Mouse (Mus musculus): ENCODE data around the gene Shd. TPM values are rescaled to one million over a fixed set of nuclear protein-coding genes. Genes with fewer than 3 reads are reported as not detected.
A peak's percentile ranks its signal among the peaks of the same experiment; 100 is the strongest.

Gene Shd
- polyA plus RNA-seq, 1 experiment: 57.6 TPM

GRCm38 (mm10) chr17:55958918-55959728, 11.1 kb upstream of the Shd start, which contains the start of gene Yju2:
Yju2 (plus strand) TSS chr17:55959099.
- peak; percentile 93 to 97 for DNase-seq (ENCODE audit: extremely low spot score in 1 of 2, low spot score in 1 of 2)

DNA sequence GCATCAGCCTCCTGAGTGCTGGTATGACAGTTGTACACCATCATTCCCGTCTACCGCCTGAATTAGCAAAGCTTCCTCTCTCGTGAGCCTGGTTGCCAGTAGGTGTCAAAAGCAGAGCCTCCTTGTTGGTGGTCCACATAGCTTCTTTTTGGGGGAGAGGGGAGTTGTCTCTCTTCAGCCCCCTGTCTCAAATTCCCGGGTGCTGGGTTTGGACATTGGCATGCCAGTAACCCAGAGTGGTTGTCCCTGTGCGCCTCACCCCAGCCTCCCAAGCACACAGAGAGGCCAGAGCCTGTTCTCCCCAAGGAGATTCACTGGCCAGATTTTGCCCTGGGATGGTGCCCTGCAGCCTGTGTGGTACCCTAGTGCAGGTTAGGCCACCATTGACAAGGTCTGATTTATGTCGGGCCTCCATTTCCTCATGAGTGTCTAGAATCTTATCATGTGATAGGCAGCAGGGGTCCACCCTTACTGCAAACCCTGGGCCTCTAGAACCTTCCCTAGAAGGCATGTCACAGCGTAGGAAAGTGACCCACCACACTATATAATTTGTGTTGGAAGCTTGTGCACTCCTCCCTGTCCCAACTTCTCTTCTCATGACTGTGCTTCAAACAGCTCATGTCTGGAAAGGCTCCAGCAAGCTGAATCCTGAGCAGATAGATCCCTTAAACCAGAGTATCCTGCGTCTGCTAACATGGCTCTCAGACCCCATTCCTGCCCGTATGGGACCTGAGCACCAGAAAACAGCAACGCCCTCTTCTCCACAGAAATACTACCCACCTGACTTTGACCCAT, 10.1 kb upstream of the Shd start:
- DNase-seq (ENCODE audit: extremely low spot score in 1 of 2, low spot score in 1 of 2): no peak

- no peak for DNase-seq (ENCODE audit: extremely low spot score in 1 of 2, low spot score in 1 of 2)
These were observed 9.5 kb upstream of the Shd start for GRCm38 (mm10) chr17:55960791-55961190.

DNA sequence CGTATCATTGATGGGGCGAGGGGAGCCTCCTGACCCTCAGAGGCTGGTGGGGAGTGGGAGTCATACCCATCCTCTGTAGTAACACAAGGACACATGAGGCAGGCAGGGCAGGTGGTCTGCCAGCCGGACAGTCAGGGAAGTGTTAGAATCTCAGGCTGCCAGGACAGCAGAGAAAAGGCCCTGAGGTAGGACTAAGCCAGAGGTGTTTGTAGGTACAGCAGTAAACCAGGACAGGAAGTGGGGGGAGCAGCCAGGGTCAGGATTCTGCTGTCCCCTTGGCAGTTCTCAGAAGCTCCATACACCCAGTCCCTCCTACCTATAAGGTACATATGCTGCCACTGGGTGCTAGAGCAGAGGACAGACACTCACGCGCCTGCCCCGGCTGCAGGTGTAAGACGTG, 8.6 kb upstream of the Shd start:
- DNase-seq (ENCODE audit: extremely low spot score in 1 of 2, low spot score in 1 of 2): no peak

DNA sequence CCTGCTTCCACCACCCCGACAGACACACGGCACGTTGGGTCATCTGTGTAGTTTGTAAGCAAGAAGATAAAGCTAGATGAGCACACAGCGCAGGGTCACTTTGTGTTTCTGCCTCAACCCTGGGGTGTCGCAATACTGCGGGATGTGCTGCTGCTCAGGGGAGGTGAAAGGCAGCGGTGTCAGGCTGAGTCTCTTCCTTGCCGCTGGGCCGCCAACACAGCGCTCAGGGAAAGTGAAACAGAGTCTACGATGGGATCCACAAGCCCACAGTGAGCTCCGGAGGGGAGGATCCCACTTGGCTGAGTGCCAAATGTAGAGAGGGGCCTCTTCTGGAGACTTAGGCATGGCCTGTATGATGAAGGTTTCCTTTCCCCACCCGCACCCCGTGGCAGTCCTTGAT, 7.1 kb upstream of the Shd start:
- DNase-seq (ENCODE audit: extremely low spot score in 1 of 2, low spot score in 1 of 2): no peak

GRCm38 (mm10) chr17:55964496-55964895, 5.8 kb upstream of the Shd start:
- no peak for DNase-seq (ENCODE audit: extremely low spot score in 1 of 2, low spot score in 1 of 2)

GRCm38 (mm10) chr17:55964996-55965395, 5.3 kb upstream of the Shd start:
- DNase-seq (ENCODE audit: extremely low spot score in 1 of 2, low spot score in 1 of 2): no peak

DNA sequence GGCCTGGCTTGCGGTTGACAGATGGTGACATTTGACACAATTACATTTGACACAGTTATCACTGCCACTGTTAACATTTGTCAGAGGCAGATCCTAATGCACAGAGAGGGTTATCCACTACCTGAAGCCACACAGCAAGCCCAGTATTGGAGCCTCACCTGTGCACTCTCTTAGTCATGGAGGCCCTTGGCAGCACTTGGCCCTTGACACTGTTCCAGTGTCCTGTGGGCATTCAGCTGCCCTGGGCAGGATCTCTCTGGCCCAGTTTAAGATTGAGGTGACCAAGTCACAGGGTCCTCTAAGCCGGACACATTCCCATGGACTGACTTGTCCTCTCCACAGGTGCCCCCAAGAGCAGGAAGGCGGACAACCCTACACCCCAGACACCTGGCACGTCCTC, 3.1 kb upstream of the Shd start:
- no peak for DNase-seq (ENCODE audit: extremely low spot score in 1 of 2, low spot score in 1 of 2)

DNA sequence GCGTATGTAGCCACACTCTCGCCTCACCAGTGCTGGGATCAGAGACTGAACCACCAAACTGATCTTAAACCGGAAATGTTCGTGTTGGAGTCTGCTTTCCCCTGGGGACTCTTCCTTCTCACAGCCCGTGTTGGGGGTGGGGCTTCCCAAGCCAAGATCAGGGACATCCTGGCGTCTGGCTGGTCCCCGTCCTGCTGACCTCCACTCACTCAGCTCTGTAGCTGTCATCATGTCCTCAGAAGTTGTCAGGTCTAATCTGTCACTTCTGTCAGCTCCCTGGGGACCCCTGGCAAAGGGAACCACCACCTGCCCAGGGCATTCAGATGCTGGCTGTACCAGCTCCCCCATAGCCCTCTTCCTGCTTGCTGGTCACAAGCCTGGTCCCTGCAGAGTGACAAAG, 2.1 kb upstream of the Shd start:
- no peak for DNase-seq (ENCODE audit: extremely low spot score in 1 of 2, low spot score in 1 of 2)

- peak in 1 of 2 experiments; percentile 46 for DNase-seq (ENCODE audit: extremely low spot score in 1 of 2, low spot score in 1 of 2)
These were observed 707 bp upstream of the Shd start for GRCm38 (mm10) chr17:55969560-55969959.

DNA sequence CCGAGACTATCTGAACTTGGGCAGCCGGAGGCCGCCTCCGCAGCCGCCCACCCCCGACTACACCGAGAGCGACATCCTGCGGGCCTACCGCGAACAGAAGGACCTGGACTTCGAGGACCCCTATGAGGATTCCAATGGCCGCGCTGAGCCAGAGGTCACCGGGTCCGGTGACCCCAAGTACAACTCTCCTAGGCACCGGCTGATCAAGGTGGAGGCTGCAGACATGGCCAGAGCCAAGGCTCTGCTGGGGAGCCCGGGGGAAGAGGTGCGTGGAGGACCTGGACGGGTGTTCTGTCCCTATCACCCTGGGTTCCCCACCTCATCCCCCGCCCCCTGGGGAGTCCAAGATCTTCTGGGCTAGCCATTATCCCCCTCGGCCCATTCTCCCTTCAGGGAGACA, 1.2 kb downstream of the Shd start:
- DNase-seq (ENCODE audit: extremely low spot score in 1 of 2, low spot score in 1 of 2): no peak

DNA sequence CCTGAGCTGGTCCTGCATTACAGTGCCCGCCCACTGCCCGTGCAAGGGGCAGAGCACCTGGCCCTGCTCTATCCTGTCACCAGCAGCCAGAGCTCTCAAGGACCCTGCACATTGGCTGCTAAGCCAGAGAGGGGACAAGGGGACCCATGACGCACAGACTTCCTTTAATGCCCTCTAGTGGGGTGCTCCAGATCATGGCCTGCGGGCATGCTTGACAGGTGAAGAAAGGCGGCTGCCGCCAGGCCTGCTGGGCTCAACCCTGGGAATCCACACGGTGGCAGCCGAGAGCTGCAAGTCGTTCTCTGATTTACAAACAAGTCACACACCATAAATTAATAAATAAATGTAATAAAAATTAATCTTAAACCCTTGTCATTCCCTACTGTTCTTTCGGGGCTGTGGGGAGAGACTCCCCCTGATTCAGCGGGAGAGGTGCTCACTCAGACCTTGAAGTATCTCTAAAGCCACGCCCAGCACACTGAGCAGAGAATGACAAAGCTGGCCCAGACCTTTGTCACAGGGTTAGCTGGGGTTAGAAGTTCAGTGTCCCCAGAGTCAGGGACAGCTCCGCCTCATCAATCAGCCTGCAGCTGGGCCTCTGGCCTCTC, 6.1 kb downstream of the Shd start:
- DNase-seq (ENCODE audit: extremely low spot score in 1 of 2, low spot score in 1 of 2): peak in 1 of 2 experiments; percentile 81

GRCm38 (mm10) chr17:55977301-55977700, 7.0 kb downstream of the Shd start:
- no peak for DNase-seq (ENCODE audit: extremely low spot score in 1 of 2, low spot score in 1 of 2)

DNA sequence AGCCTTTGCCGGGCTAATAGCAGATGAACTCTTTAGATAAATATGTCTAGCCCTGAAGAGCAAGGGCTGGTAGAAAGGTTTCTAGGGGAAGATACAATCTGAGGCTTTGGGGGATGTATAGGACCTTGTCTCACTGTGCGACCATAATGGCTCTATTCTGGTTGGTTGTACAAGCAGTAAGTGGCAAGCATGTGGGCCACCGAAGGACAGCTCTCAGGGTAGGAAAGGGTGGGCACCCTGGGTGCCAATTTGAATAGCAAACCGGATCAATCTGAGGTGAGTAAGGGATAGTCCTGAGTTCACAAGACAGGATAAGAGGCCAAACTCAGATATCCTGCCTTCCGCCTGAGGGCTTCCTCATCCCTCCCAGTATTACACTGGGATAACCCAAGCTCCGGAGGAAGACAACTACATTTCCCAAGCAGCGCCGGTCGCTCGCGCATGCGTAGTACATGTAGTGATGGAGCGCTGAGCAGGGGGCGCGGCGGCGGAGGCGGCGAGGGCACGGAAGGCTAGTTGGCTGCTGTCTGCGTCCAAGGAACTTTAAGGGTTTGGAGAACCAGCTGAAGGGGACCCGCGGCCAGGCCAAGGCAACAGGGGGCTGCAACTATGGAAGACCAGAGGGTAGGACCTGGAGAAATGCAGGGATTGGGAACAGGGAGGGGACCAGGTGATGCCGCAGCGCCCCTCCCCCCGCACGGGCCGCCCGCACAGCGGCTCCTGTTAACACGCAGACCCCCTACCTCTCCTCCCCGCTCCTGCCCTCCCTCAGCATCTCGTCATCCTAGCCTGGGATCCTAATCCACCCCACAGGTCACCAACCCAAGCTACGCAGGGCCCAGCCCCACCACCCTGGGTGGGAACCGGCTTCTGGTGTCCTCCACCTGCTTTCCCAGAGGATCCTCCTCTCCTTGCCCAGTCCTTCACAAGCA, 16.0 kb downstream of the Shd start, which contains the start of gene Fsd1:
TSS of gene Fsd1 (plus strand) at position 480 of the 932 bp plus-strand sequence.
- peak in 1 of 2 experiments; percentile 91 for DNase-seq (ENCODE audit: extremely low spot score in 1 of 2, low spot score in 1 of 2)

DNA sequence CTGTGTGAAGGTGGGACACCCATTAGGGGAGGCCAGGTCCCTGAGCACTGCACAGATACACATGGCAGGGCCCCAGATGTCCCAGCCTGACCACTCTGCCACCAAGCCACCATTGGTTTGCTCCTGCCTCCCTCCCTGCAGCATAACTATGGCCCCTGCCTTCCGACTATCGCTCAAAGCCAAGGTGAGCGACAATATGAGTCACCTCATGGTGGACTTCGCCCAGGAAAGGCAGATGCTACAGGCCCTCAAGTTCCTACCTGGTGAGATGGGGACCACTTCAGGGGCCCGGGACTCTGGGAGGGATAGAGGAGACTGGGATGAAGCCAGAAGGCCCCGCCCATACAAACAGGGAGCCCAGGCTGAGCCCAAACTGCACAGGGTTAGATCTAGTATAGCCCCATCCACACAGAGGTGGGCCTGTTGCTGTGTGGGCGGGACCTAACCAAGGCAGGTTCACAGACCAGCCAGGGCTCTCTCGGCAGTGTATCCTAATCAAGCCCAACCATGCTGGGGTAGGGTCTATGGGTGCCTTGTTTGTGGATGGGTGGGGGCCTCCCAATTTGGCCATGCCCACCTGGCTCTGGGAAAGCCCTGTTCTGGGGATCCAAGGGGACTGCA, 20.1 kb downstream of the Shd start:
- DNase-seq (ENCODE audit: extremely low spot score in 1 of 2, low spot score in 1 of 2): no peak

- no peak for DNase-seq (ENCODE audit: extremely low spot score in 1 of 2, low spot score in 1 of 2)
These were observed 25.7 kb downstream of the Shd start for GRCm38 (mm10) chr17:55996007-55996406.

DNA sequence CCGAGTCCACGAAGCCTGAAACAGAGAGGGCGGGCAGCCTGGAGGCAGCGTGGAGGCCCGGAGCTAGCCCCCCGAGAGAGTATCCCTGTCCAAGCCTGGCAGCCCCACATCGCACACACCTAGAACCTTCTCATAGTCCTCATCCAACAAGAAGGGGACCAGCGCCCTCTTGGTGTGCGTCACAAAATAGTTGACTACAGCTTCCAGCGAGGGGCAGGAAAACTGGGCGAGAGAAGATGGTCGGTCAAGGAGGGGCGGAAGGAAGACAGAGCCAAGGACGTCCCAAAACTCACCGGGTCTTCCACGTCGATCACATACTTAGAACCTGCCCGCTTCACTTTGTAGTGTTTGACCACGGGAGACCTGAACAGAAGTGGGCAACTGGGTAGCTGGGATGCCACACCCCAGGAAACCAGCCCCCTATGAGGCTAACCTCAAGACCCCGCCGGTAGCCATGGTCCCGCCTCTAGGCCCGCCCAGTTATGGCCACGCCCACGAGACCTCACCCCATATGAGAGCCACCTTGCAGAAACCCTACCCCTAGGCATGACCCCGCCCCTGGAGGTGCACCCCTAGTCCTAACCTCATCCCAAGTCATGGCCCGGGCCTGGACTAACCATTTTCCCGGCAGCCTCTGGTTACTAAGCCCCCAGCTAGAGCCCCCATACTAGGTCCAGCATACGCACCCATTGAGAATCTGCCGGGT, 29.7 kb downstream of the Shd start:
- no peak for DNase-seq (ENCODE audit: extremely low spot score in 1 of 2, low spot score in 1 of 2)

- DNase-seq (ENCODE audit: extremely low spot score in 1 of 2, low spot score in 1 of 2): no peak
These were observed 32.7 kb downstream of the Shd start for GRCm38 (mm10) chr17:56003000-56003399.

DNA sequence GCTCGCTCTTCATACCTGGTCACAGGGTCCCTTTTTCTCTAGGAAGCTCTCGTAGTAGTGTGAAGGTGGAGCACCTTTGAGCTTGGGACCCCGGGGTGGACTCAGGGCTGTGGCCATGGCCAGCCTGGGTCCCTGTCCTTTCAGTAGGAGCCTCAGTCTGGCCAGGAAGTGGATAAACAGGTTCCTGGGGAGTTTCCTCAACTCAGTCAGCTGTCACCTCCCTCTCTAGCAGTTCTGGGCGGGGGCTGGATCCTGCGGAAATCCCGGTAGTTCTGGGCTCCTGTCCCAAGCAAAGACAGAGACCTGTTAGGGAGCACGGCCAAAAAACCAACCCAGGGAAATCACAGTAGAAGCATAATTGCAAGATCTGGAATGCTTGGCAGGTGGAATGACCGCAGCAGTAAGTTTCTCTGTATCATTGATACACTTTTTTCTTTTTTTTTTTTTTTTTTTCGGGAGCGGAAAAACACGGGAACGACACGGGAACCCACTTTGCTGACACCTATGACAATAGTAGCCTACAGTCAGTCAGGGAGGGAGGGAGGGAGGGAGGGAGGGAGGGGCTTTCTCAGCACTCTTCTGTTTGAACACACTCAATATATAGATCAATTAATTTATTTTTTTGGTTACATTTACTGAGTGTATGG, 35.3 kb downstream of the Shd start, which contains the start of the genes Stap2 and Mpnd:
TSS of gene Stap2 (minus strand) at position 170 of the 647 bp plus-strand sequence.
TSS of gene Mpnd (plus strand) at position 297 of the 647 bp plus-strand sequence.
- DNase-seq (ENCODE audit: extremely low spot score in 1 of 2, low spot score in 1 of 2): no peak
